Mouse (Mus musculus): Measurements from ENCODE around the gene Gm5127.

GRCm38 (mm10) chrX:106717160-106717559 is 134.2 kb downstream of the Gm5127 start:
- TF ChIP-seq POLR2A (IDR thresholded peaks at IDR 0.05; ENCODE audit: low read depth, low read length) (no peak), CTCF (IDR thresholded peaks at IDR 0.05; ENCODE audit: extremely low read depth, insufficient read length, insufficient replicate concordance, low read depth, low read length) (no peak)

Data from small intestine, adult 2 months (tissue).